Mouse (Mus musculus): ENCODE data around the gene Tspan3.

- TF ChIP-seq CTCF (IDR thresholded peaks at IDR 0.05; ENCODE audit: low read depth) (no peak), EP300 (optimal IDR thresholded peaks at IDR 0.05) (no peak)
Measured at GRCm38 (mm10) chr9:56208817-56209216, 43.5 kb upstream of the Tspan3 start.
